Mouse (Mus musculus) lung, postnatal 0 days (tissue): ENCODE measurements at regions not wholly inside any gene's neighbourhood (a gene's known extent, or its start where the extent isn't known, plus 50 kb on each side); places are given as distances from the start of the nearest gene placed in this dataset.

ENCODE experiments used
- CTCF ChIP-seq: IDR thresholded peaks from 2 replicates; pipeline ENCODE4 v1.5.1; 2016; ENCODE audit warnings: antibody characterized with exemption, mild to moderate bottlenecking
- EP300 ChIP-seq: IDR thresholded peaks from 2 replicates; pipeline ENCODE4 v1.6.1; 2016; ENCODE audit warnings: antibody characterized with exemption, mild to moderate bottlenecking, control low read depth

- TF ChIP-seq CTCF (no peak), EP300 (no peak)
Observed at GRCm38 (mm10) chrX:11491676-11492391, 164.2 kb downstream of the H2al1j start.
